Mouse (Mus musculus): ENCODE data around the gene Lrp6. TPM values are rescaled to one million over a fixed set of nuclear protein-coding genes. Genes with fewer than 3 reads are reported as not detected.

The Lrp6 gene
- polyA plus RNA-seq, 1 experiment from 2014 or later: 41.6 TPM

DNA sequence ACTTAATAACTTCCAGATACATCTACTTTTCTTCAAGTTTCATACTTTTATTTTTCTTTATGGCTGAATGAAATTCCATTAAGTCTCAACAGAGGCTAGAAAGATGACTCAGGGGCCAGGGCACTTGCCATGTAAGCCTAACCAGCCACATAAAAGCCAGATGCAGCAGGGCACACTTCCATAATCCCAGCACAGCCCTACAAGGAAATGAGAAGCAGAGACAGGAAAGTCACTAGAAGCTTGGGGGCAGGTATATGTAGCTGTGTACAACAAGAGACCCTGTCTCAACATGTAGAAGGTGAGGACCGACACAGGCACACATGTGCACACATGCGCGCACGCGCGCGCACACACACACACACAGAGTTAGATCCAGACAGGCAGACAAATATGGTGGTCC is 38.4 kb downstream of the Lrp6 start:
- WGBS: 87% methylated on average over 7 of the region's 7 CpGs
- Histone ChIP-seq H3K9me3 (0 out of 2 replicates have a peak, but pooled peaks cover 4% of the 10 kb centered on the region), H3K27me3 (no peaks in the 10 kb centered on the region), H3K4me2 (replicated peaks) (no peak overlapping the region), H3K27ac (no peak overlapping the region), H3K9ac (no peak overlapping the region), H3K36me3 (peaks cover 4% of the 10 kb centered on the region; the same call in 1 of the 2 replicates), H3K4me1 (peaks cover 34% of the 10 kb centered on the region), H3K4me3 (no peak overlapping the region)
- no peak for ATAC-seq (ENCODE audit: insufficient number of reproducible peaks, insufficient read depth, low FRiP score, low TSS enrichment)

DNA sequence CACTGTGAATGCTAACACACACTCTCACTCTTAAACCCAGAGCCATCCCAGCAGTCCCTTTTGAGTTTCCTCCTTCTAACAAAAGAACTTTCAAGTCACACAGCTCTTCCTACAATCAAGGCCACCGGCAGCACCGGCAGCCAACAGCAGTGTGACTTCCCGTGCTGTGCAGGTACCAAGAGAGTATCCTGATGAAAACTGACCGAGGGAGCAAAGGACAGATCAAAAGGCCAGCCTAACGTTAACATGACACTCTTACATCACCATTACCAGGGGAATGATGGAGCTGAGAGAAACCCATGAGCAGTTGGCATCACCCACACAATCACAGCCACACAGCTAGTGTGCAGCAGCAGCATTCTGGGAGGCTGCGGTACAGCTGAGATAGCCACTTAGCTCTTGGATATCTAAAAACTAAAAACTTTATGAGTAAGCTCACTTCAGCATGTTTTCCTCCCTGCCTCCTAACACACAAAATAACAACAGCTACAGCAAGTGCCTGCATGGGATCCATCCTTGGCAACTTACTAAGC is 39.1 kb downstream of the Lrp6 start:
- Histone ChIP-seq H3K4me3 (no peak overlapping the region), H3K4me1 (peaks cover 29% of the 10 kb centered on the region), H3K4me2 (replicated peaks) (no peak overlapping the region), H3K27ac (peak overlapping the region; percentile 24), H3K9me3 (0 out of 2 replicates have a peak, but pooled peaks cover 4% of the 10 kb centered on the region), H3K9ac (no peak overlapping the region), H3K27me3 (no peaks in the 10 kb centered on the region), H3K36me3 (peaks cover 4% of the 10 kb centered on the region; the same call in 1 of the 2 replicates)
- 33% methylated on average over 6 of the region's 6 CpGs for WGBS
- no peak for ATAC-seq (ENCODE audit: insufficient number of reproducible peaks, insufficient read depth, low FRiP score, low TSS enrichment)

DNA sequence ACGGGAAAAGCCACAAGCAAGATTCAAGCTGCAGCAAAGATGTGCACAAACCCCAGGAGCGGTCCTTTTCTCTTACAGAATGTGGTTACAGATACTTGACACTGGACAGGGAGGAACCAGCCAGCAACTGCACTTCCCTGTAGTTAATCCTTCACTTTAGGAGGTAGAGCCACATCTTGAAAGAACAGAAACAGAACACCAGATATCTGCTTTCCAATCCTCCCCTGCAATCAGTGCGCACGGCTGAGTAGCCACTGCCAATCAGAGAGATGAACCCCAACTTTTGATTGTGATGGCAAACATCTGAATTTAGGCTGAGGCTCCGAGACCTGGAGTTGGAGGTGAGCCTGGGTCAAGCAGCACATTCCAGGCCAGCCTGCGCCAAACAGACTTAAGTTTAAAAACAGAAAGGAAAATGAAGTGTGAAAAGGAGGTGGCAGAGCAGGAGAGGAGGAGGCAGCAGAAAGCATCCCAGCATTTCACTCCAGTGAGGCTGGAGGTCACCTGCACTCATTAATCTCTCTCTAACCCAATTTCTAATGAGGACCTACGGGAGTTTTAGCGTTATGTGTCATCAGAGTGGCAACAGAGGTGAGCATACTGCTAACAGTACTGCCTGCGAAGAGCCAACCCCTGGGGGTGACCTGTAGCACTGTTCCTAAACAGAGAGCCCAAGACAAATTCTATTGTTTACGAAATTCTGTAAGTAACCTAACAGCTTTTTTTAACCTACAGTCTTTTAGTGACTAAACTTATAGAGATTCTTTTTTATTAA is 39.8 kb downstream of the Lrp6 start:
- Histone ChIP-seq H3K27ac (peak overlapping the region; percentile 54), H3K4me2 (replicated peaks) (no peak overlapping the region), H3K9ac (no peak overlapping the region), H3K4me1 (peaks cover 29% of the 10 kb centered on the region), H3K4me3 (no peak overlapping the region), H3K36me3 (peaks cover 4% of the 10 kb centered on the region; the same call in 1 of the 2 replicates), H3K9me3 (0 out of 2 replicates have a peak, but pooled peaks cover 4% of the 10 kb centered on the region), H3K27me3 (no peaks in the 10 kb centered on the region)
- 44% methylated on average over 10 of the region's 10 CpGs for WGBS
- no peak for ATAC-seq (ENCODE audit: insufficient number of reproducible peaks, insufficient read depth, low FRiP score, low TSS enrichment)

DNA sequence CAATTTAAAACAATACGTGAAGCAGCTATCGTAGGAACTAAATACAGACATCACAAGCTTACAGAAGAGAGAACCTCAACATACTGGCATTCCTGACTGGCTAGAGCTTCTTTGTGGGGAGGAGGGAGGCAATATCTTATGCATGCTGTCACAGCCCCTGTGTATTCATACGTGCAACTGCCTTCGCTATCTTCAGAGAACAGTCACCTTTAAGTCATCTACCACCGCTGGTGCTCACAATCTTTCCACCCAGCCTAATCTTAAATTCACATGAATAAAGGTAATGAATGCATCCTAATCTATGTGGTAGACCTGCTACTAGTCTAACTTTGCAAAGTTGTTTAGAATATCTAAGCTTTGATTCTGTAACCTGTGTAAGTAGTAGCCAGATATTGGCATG is 40.5 kb downstream of the Lrp6 start:
- H3K27me3 ChIP-seq: no peaks in the 10 kb centered on the region
- no peak overlapping the region for H3K9ac ChIP-seq
- WGBS: 83% methylated on average over 5 of the region's 5 CpGs
- H3K9me3 ChIP-seq: 0 out of 2 replicates have a peak, but pooled peaks cover 4% of the 10 kb centered on the region
- ATAC-seq (ENCODE audit: insufficient number of reproducible peaks, insufficient read depth, low FRiP score, low TSS enrichment): no peak
- peaks cover 4% of the 10 kb centered on the region; the same call in 1 of the 2 replicates for H3K36me3 ChIP-seq
- H3K4me3 ChIP-seq: no peak overlapping the region
- H3K4me1 ChIP-seq: peaks cover 29% of the 10 kb centered on the region
- no peak overlapping the region for H3K27ac ChIP-seq
- H3K4me2 ChIP-seq (replicated peaks): no peak overlapping the region

GRCm38 (mm10) chr6:134521411-134521810 is 45.4 kb downstream of the Lrp6 start:
- 0 out of 2 replicates have a peak, but pooled peaks cover 4% of the 10 kb centered on the region for H3K36me3 ChIP-seq
- no peak overlapping the region for H3K4me2 ChIP-seq (replicated peaks)
- H3K4me1 ChIP-seq: peaks cover 12% of the 10 kb centered on the region
- no peaks in the 10 kb centered on the region for H3K9me3 ChIP-seq
- H3K4me3 ChIP-seq: no peak overlapping the region
- H3K27me3 ChIP-seq: no peaks in the 10 kb centered on the region
- ATAC-seq (ENCODE audit: insufficient number of reproducible peaks, insufficient read depth, low FRiP score, low TSS enrichment): no peak
- no peak overlapping the region for H3K9ac ChIP-seq
- no peak overlapping the region for H3K27ac ChIP-seq
- WGBS: 79% methylated on average over 10 of the region's 10 CpGs

- Histone ChIP-seq H3K9me3 (no peaks in the 10 kb centered on the region), H3K4me2 (replicated peaks) (no peak overlapping the region), H3K9ac (no peak overlapping the region), H3K27ac (no peak overlapping the region), H3K4me1 (peaks cover 13% of the 10 kb centered on the region), H3K4me3 (no peak overlapping the region), H3K27me3 (no peaks in the 10 kb centered on the region), H3K36me3 (0 out of 2 replicates have a peak, but pooled peaks cover 4% of the 10 kb centered on the region)
- ATAC-seq (ENCODE audit: insufficient number of reproducible peaks, insufficient read depth, low FRiP score, low TSS enrichment): no peak
- 66% methylated on average over 3 of the region's 3 CpGs for WGBS
These were observed 45.9 kb downstream of the Lrp6 start for GRCm38 (mm10) chr6:134520821-134521220.

DNA sequence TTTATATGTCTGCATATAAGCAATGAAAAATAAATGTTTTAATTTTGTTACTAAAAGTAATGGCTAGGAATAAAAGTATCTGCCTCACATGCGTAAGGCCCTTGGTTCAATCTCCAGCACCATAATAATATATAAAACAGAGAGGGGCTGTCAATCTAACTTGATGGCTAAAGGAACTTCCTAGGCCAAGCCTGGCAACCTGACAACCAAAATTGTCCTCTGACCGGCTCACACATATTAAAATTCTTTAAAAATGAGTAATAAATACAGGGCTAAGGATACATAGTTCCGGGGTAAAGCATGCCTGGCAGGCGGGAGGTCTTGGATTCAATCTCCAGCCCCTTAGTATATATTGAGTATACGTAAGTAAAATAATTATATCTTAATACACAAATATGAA is 48.3 kb downstream of the Lrp6 start:
- no peak overlapping the region for H3K4me2 ChIP-seq (replicated peaks)
- no peak overlapping the region for H3K9ac ChIP-seq
- WGBS: 84% methylated on average over 5 of the region's 5 CpGs
- H3K4me3 ChIP-seq: no peak overlapping the region
- H3K27me3 ChIP-seq: no peaks in the 10 kb centered on the region
- peaks cover 25% of the 10 kb centered on the region for H3K4me1 ChIP-seq
- no peaks in the 10 kb centered on the region for H3K9me3 ChIP-seq
- H3K27ac ChIP-seq: no peak overlapping the region
- ATAC-seq (ENCODE audit: insufficient number of reproducible peaks, insufficient read depth, low FRiP score, low TSS enrichment): no peak
- H3K36me3 ChIP-seq: 0 out of 2 replicates have a peak, but pooled peaks cover 4% of the 10 kb centered on the region

GRCm38 (mm10) chr6:134517141-134517540 is 49.6 kb downstream of the Lrp6 start:
- Histone ChIP-seq H3K4me2 (replicated peaks) (no peak overlapping the region), H3K4me1 (peaks cover 35% of the 10 kb centered on the region), H3K9ac (no peak overlapping the region), H3K4me3 (no peak overlapping the region), H3K27ac (no peak overlapping the region), H3K36me3 (0 out of 2 replicates have a peak, but pooled peaks cover 4% of the 10 kb centered on the region), H3K9me3 (no peaks in the 10 kb centered on the region), H3K27me3 (no peaks in the 10 kb centered on the region)
- 79% methylated on average over 4 of the region's 4 CpGs for WGBS
- no peak for ATAC-seq (ENCODE audit: insufficient number of reproducible peaks, insufficient read depth, low FRiP score, low TSS enrichment)

DNA sequence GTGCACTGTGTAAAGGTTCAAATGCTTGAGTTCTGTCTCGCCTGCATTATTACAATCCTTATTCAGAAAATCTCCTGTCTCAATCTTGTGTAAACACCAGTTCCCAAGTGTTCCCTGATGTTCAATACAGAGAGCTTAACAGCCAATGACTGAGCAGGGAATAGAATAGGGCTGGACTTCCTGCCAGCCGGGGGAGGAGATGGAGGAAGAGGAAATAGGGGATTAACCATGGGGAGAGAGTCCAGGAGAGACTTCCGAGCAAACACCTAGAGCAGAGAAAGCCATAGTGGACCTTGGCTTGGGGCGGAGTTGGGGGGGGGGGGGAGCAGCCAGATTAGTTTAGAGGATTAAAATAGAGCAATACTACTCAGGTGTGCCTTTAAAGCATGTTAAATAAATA is 51.3 kb downstream of the Lrp6 start:
- Histone ChIP-seq H3K27ac (0 out of 2 replicates have a peak overlapping the region, but pooled peaks have one; percentile 41), H3K4me1 (peaks cover 36% of the 10 kb centered on the region), H3K36me3 (0 out of 2 replicates have a peak, but pooled peaks cover 4% of the 10 kb centered on the region), H3K9ac (no peak overlapping the region), H3K9me3 (no peaks in the 10 kb centered on the region), H3K4me2 (replicated peaks) (no peak overlapping the region), H3K27me3 (no peaks in the 10 kb centered on the region), H3K4me3 (no peak overlapping the region)
- WGBS: 52% methylated on average over 4 of the region's 4 CpGs
- ATAC-seq (ENCODE audit: insufficient number of reproducible peaks, insufficient read depth, low FRiP score, low TSS enrichment): no peak

GRCm38 (mm10) chr6:134513896-134514510 is 52.8 kb downstream of the Lrp6 start:
- Histone ChIP-seq H3K27ac (no peak overlapping the region), H3K4me3 (no peak overlapping the region), H3K36me3 (no peaks in the 10 kb centered on the region), H3K9ac (no peak overlapping the region), H3K9me3 (no peaks in the 10 kb centered on the region), H3K27me3 (no peaks in the 10 kb centered on the region), H3K4me2 (replicated peaks) (no peak overlapping the region), H3K4me1 (peaks cover 44% of the 10 kb centered on the region)
- WGBS: 67% methylated on average over 3 of the region's 3 CpGs
- no peak for ATAC-seq (ENCODE audit: insufficient number of reproducible peaks, insufficient read depth, low FRiP score, low TSS enrichment)

DNA sequence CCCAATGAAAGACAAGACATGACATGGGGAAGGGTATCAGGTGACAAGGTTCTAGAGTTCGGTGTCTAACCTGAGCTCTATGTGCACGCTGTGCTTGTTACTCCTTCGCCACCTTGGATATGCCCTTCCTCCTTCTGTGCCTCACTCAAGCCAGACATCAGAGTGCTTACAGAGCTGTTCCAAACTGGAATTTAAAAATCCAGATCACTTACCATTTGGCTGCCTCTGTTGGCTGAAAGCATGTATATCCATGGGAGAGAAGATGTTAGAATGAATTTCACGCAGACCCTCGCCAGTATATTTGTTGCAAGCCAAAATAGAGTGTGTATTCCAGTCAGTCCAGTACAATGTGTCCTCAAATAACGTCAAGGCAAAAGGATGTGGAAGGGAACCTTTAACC is 53.8 kb downstream of the Lrp6 start:
- H3K4me3 ChIP-seq: no peak overlapping the region
- peak overlapping the region; percentile 50 for H3K27ac ChIP-seq
- H3K36me3 ChIP-seq: no peaks in the 10 kb centered on the region
- peaks cover 44% of the 10 kb centered on the region for H3K4me1 ChIP-seq
- no peak for ATAC-seq (ENCODE audit: insufficient number of reproducible peaks, insufficient read depth, low FRiP score, low TSS enrichment)
- 58% methylated on average over 6 of the region's 6 CpGs for whole genome bisulfite sequencing
- no peak overlapping the region for H3K9ac ChIP-seq
- no peaks in the 10 kb centered on the region for H3K27me3 ChIP-seq
- no peak overlapping the region for H3K4me2 ChIP-seq (replicated peaks)
- H3K9me3 ChIP-seq: no peaks in the 10 kb centered on the region

GRCm38 (mm10) chr6:134512478-134512877 is 54.3 kb downstream of the Lrp6 start:
- no peaks in the 10 kb centered on the region for H3K9me3 ChIP-seq
- no peak overlapping the region for H3K4me2 ChIP-seq (replicated peaks)
- WGBS: 12% methylated on average over 2 of the region's 2 CpGs
- H3K36me3 ChIP-seq: peaks cover 4% of the 10 kb centered on the region
- no peaks in the 10 kb centered on the region for H3K27me3 ChIP-seq
- peaks cover 44% of the 10 kb centered on the region for H3K4me1 ChIP-seq
- no peak overlapping the region for H3K9ac ChIP-seq
- no peak overlapping the region for H3K27ac ChIP-seq
- no peak overlapping the region for H3K4me3 ChIP-seq
- ATAC-seq (ENCODE audit: insufficient number of reproducible peaks, insufficient read depth, low FRiP score, low TSS enrichment): no peak
